Mouse (Mus musculus): ENCODE results near the gene Sav1. TPM values are rescaled to one million over a fixed set of nuclear protein-coding genes. Genes with fewer than 3 reads are reported as not detected.
A peak's percentile ranks its signal among the peaks of the same experiment; 100 is the strongest.

Gene Sav1
- total RNA-seq (2021), result 10 to 100 TPM; 15.1 to 17.4 TPM

DNA sequence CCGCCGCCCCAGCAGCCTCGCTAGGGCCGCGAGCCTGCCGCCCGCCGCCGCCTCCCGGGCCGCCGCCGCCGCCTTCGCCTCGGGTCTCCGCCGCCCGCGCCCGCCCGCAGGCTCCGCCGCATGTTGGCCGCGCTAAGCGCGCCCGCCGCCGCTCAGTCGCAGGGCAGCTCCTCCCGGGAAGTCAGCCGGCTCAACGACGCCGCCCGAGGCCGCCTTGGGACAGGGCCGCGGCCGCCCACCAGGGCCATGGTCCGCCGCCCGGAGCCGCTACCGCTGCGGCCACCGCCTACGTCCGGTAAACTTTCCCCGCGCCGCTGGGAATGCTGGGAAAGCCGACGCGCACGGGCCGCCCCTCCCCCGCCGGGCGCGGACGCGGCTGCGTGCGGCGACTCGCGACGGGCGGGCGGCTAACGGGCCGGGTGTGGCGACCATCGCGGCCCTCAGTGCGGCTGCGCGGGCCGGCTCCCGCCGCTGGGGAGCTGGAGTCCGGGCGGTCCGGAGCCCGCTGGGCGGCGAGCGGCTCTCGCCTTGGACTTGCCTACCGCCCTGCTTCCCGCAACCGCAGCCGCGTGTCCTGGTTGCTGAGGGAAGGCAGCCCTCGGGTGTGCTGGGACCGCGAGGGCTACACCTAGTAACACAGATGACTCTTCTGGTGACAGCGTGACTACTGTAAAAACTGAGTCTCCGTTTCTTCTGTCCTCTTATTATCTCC is at the start of gene Sav1:
Gene Sav1 (minus strand): TSS at position 217 of the 712 bp plus-strand sequence.
- DNase-seq (ENCODE audit: extremely low spot score in 1 of 2, low spot score in 1 of 2), result peak; percentile 76 to 85

DNA sequence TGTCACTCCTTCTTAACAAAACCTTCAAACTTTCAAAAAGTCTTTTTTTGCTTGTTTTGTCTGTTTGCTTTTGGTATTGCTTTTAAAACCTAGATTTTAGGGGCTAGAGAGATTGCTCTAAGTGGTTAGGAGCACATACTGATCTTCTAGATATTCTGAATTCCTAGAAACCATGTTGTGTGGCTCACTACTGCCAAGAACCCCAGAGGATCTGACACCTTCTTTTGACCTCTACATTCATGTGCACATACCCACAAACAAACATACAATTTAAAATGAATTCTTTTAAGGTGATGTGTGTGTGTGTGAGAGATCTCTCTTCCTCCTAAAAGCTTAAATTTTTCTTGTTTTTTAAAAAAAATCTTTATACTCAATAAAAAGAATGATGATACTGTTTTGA is 39.4 kb upstream of the Sav1 start:
- no peak for DNase-seq (ENCODE audit: extremely low spot score in 1 of 2, low spot score in 1 of 2)

DNA sequence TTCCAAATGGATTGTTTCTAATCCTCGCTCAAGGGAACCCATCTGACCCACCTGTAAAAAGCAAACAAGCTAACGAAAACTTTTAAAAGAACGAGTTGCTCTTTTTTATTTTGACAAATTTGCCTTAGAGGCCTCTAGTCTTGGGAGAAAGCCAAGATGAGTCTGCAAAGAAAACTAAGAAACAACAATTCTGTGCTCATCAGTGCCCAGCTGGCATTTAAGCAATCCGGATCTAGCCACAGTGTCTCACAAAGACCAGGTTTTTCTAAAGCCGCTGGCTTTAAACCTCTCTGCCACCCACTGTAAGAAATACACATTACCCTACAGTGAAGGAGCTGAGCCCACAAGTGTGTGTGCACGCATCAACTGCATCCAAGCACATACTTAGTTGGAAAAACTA is 38.6 kb upstream of the Sav1 start:
- DNase-seq (ENCODE audit: extremely low spot score in 1 of 2, low spot score in 1 of 2), result no peak

DNA sequence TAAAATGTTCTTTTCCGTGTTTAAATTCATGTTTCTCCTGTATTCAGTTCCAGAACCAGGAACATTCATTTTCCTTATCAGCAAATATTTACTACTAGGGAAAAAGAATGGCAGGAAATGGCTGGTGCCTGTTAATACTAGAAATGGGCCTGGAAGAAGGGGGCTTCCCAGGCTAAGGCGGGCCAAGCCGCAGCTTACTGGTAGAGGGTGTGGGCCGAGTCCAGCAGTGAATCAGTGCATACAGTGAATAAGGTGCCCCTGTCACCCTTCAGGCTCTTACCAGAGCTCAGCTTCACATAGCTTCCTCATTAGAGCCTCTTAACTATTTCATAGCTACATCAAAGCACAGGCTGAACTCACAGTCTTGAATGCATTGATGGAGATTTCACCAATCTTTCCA is 36.8 kb upstream of the Sav1 start:
- no peak for DNase-seq (ENCODE audit: extremely low spot score in 1 of 2, low spot score in 1 of 2)

DNA sequence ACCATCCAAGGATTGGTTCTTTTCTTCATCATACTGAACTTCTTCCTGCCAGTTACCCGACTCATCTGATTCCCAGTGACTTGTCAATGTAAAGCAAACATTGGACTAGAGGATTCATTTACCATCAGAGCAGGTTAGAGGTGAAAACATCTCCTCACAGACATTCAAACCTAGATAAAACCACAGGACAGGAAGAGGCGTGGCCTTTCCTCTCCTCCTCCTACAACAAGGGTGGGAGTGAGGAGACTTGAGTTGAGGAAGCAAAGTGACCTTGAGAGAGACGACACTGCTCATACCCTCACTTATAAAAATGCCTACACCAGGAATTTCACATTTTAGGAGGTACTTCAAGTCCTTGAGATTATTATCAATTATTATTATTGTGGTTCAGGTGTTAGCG is 31.4 kb upstream of the Sav1 start:
- no peak for DNase-seq (ENCODE audit: extremely low spot score in 1 of 2, low spot score in 1 of 2)

DNA sequence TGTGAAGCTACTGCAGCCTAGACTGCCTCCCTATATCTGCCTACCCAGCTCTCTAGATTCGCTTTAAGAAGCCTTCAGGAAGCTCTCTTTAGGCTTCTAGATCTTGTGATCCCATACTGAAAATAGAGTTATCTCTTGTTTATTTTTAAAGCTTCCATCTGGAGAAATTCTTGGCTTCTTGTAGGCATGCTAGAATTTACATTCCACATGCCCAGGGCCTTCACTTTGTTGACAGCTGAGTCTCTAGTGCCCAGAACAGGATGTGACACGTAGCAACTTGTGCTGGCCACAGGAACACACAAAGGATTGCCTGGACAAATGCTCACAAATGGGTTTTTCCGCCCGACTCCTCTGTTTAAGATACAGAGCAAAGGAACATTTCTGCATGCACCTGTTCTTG is 29.1 kb upstream of the Sav1 start:
- no peak for DNase-seq (ENCODE audit: extremely low spot score in 1 of 2, low spot score in 1 of 2)

DNA sequence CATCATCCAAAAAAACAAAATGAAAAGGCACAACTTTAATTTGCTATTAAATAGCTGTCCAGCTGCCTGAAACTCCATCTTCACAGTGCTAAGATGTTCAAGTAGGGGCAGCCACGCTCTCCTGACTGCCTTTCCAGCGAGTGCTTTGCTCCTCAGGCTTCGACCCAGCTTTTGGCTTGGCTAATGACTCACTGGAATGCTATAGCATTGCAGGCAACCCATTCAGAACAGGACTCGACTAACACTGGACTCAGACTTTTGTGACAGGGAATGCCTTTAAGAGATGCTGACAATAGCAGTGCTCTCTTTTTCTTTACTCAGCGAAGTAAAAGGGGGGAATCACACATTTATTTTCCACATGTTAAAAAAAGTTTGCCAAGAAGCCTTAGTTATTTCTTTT is 24.9 kb upstream of the Sav1 start:
- no peak for DNase-seq (ENCODE audit: extremely low spot score in 1 of 2, low spot score in 1 of 2)

DNA sequence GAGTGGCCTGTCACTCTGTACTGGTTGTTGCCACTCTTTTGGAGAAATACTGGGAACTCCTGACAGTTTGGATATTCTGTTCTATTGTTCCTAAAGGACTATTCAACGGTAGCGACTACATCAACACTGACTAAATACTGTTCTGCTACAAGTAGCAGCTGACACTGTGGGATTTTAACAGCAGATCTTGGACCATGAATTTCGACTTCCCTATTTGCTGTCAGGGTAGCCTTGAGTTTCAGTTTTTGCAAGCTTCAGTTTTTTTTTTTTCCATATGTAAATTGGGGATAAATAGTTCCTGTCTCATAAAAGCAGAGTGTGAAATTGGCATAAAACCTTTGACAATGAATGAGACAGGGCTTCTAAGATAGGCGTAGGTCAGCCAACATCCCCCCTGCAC is 23.6 kb upstream of the Sav1 start:
- DNase-seq (ENCODE audit: extremely low spot score in 1 of 2, low spot score in 1 of 2), result no peak

DNA sequence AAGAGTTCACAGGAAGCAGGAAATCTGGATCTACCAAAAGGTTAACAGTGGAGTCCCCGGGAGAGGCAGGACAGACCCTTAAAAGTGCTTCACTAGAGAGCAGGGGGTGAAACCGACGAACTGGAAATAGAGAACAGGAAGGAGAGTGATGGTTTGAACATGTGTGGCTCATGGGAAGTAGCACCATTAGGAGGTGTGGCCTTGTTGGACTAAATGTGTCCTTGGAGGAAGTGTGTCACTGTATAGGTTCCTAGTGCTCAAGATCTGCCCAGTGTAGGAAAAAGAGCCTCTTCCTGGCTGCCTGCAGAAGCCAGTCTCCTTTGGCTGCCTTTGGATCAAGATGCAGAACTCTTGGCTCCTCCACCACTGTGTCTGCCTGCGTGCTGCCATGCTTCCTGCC is 18.3 kb upstream of the Sav1 start:
- no peak for DNase-seq (ENCODE audit: extremely low spot score in 1 of 2, low spot score in 1 of 2)

DNA sequence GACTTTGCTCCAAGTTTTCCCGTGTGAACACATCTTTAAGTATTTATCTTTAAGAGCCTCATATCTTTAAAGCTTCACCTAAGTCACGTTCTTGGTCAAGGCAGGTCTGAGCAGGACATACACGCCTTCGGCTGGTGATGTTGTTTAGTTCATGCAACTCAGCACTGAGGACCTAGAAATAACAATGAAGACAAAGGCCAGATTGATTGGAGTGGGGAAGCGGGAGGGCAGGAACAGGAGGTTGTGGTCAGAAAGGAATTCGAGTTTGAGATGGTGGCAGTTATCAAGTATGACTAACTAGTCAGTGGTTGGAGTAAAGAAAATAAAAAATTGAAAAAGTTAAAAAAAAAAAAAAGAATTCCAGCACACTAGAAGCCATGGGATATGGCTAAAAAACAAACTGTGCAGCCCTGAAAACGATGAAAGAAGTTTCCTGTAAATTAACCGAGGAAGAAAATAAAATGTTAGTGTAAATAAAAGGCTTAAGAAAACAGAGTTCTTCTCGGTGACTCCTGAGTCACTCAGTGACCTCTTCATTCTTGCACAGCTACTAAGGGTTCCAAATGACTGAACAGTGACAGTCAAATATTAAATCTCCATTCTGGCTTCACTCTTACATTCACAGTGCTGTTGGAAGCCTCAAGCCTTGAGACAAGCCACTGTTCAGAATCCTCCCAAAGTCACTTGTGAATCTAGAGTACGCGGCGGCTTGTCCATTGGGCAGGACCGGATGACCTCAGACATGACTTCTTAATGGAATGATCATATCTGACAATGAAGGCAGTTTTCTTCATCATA is 11.6 kb upstream of the Sav1 start:
- DNase-seq (ENCODE audit: extremely low spot score in 1 of 2, low spot score in 1 of 2), result no peak

DNA sequence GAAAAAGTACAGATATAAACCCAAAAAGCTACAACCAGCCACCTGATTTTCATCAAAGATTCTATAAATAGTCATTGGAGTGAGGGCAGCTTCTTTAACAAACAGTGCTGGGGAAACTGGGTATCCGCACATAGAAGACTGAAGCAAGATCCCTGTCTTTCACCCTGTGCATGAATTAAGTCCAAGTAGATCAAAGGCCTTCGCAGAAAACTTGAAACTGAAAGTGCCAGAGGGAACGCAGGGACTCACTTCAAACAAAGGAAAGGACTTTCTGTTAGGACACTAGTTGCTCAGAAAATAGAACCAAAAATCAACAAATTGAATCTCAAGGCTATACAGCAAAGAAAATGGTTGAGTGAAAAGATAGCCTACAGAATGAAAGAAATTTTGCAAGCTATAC is 8.6 kb upstream of the Sav1 start:
- DNase-seq (ENCODE audit: extremely low spot score in 1 of 2, low spot score in 1 of 2), result no peak

DNA sequence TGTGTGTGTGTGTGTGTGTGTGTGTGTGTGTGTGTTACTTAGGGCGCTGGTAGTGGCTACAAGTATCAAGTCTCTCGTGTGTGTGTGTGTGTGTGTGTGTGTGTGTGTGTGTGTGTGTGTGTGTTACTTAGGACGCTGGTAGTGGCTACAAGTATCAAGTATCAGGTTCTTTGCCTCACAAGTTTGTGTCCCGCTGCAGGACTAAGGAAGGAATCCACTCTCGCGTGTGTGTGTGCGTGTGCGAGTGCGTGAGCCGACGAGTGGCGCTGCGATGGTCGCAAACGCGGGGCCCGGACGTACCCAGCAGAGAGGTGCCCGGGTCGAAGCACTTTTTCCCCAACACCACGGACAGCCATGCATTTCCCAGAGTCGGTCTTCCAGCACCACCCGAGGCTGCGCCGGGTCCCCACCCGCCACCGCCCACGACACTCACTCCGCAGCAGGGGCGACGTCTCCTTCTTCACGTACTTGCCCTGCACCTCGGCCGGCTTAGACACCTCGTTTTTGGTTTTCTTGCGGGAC is 500 bp downstream of the Sav1 start:
- DNase-seq (ENCODE audit: extremely low spot score in 1 of 2, low spot score in 1 of 2), result peak in 1 of 2 experiments; percentile 32

DNA sequence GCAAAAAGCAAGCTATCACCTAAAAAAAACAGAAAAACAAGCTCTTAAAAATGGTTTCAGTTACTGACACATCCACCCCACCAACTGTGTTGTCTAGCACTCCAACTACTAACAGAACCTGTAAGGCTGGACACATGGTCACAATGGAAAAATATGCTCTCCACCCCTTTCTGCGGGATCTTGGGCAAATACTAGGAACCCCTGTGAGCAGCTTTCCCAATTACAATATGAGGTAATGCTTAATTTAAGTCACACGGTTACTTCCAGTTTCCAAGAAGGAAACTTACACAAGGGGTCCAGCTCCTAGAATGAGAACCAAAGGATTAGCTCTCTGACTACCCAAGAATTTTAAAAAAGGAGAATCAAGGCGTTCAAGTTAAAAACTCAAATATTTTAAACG is 1.3 kb downstream of the Sav1 start:
- no peak for DNase-seq (ENCODE audit: extremely low spot score in 1 of 2, low spot score in 1 of 2)

DNA sequence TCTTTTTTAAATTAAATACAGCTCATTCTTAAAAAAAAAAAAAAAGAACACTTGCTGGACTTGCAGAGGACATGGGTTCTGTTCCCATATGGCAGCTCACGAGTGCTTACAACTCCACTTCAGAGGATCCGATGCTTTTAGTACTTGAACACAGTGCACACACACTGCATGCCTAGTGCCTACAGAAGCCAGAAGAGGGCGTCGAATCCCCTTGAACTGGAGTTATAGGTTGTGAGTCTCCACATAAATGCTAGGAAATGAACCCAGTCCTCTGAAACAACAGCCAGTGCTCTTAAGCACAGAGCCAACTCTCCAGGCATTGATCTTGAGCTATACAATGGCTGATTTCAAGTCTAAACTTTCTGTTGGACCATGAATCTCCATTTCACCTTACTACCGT is 3.9 kb downstream of the Sav1 start:
- DNase-seq (ENCODE audit: extremely low spot score in 1 of 2, low spot score in 1 of 2), result no peak

DNA sequence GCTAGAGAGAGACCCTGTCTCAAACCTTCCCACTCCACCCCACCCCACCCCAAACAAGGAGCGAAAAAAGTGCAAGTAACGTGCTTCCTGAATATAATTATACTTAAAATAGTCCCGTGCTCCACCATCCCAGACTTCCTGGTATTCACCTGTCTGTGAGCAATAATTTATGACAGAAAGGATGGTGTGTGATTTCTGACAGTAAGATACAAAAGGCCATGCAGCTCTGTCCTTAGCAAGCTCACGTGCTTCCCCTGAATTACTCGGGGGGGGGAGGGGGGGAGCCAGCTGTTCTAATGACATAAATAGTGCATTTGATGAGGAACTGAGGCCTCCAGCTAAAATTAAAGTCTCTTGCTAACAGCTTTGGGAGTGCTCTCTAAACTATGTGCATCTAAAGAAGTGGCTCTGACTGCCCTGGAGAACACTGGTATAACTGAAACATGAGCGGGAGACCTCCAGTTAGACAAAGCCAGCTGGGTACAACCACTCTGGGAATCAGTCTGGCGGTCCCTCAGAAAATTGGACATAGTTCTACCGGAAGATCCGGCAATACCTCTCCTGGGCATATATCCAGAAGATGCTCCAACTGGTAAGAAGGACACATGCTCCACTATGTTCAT is 9.3 kb downstream of the Sav1 start:
- DNase-seq (ENCODE audit: extremely low spot score in 1 of 2, low spot score in 1 of 2), result no peak

DNA sequence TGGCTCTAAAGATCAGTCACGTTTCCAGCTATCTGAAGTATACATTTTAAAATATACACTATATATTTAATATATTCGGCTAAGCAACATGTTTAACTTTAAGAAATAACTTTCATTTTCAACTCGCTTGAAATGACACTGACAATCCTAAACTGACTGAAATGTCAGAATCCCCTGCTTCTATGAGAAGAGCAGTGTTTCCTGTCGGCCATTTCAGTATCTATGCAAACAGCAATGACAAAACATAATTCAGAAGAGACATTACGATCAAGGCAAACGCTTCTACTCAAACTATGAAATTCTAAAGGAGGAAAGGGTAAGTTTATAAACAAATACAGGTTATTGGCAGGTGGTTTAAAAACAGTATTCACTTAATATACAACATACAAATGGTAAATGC is 10.1 kb downstream of the Sav1 start:
- DNase-seq (ENCODE audit: extremely low spot score in 1 of 2, low spot score in 1 of 2), result no peak

DNA sequence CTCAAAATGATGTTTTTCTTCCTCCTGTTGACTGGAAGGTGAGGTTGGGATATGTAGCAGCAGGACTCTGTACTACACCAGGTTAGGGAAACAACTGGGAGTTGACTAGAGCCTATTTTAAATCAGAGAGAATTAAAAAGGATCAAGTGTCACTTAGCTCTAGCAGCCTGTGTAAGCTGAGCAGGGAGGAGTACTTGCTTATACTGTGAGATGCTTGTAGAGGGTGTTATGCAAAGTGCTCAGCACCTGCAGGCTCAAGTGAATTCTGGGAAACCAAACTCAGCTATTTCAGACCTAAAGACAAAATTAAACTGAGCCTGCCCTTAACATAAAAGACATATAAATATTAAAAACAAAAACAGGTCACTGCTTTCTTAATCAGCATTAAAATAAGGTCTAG is 13.1 kb downstream of the Sav1 start:
- no peak for DNase-seq (ENCODE audit: extremely low spot score in 1 of 2, low spot score in 1 of 2)

DNA sequence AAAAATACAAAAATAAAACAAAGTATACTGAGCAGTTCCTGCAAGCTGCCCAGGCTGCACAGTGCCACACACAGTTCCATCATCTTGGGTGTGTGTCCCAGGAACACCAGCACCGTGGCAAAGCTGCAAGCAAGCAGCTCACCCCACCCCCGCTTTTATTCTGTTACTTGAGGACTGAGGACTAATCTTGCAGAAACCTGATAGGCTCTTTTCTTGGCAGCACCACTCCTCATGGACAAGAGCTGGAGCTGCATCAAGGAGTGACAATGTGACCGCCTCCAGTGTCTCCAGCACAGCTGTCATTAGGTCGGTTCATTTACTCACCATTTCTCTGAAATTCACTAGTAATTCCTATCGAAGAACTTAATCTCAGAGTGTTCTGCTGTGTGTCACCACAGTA is 18.6 kb downstream of the Sav1 start:
- no peak for DNase-seq (ENCODE audit: extremely low spot score in 1 of 2, low spot score in 1 of 2)

DNA sequence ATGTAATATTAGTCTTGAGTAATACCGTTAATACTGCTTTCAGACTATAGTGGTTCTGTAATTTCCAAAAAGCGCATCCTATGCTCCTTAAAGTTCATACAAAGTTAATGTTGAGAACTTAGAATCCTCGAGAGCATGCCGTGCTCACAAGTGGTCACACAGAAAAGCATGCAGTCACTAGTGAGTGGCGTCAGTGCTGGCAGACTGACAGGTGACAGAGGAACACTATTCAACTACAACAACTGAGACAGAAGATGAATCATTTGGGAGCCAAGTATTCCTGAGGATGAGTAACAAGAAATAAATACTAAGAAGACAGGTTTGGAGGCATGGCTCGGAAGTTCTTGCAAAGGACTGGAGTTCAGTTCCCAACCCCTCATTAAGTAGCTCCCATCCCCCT is 19.7 kb downstream of the Sav1 start:
- DNase-seq (ENCODE audit: extremely low spot score in 1 of 2, low spot score in 1 of 2), result no peak

DNA sequence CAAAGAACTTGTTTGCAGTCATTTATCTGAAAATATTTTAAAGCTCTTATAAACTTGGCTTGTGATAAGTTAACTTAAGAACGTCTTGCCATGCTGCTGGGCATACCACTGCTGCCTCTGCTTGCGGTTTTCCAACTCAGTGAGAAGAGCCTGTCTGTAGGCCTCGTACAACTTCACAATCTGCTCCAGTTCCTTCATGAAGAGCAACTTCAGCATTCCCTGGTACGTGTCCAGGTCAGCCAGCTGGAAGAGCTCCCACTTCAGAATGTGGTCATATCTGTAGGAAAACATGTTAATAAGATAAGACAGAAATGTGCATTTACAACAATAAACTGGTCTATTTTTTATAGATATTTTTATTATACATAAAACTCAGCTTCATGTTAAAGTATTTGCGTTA is 20.7 kb downstream of the Sav1 start:
- DNase-seq (ENCODE audit: extremely low spot score in 1 of 2, low spot score in 1 of 2), result no peak

DNA sequence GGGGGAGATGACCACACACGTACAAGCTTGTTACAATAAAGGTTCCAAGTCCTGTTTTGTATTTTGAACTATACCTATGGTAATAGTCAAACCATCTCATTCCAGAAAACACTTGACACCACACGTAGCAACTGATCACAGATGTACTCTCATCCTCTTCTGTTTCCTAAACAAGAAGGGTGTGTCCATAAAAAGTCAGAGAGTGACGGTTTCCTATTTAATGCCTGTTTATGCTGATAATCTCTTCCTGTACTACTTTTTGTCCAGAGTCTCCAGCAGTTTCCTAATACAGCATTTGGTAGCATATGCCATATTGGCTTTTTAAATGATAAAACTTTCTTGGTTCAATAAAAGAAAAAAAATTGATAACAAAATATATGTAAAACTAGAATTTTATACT is 21.2 kb downstream of the Sav1 start:
- DNase-seq (ENCODE audit: extremely low spot score in 1 of 2, low spot score in 1 of 2), result no peak

DNA sequence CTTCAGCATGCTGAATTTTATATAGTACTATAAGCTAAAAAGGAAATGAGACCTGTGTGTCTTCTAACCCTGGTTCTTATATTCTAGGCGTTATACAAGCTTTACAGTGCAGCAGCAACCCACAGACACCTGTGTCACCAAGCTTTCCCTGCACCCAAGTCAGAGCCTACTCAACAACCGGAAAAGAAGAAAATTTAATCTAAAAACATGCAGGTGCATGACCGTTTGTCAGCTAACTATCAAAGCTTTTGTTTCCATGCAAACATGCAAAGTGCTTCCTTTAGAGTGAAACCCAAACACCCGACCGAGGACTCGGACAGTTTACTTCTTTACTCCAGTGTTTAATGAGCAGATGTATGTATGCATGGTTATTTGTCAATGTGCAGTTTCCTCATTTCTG is 23.7 kb downstream of the Sav1 start:
- no peak for DNase-seq (ENCODE audit: extremely low spot score in 1 of 2, low spot score in 1 of 2)
